In the genomic region with DNA sequence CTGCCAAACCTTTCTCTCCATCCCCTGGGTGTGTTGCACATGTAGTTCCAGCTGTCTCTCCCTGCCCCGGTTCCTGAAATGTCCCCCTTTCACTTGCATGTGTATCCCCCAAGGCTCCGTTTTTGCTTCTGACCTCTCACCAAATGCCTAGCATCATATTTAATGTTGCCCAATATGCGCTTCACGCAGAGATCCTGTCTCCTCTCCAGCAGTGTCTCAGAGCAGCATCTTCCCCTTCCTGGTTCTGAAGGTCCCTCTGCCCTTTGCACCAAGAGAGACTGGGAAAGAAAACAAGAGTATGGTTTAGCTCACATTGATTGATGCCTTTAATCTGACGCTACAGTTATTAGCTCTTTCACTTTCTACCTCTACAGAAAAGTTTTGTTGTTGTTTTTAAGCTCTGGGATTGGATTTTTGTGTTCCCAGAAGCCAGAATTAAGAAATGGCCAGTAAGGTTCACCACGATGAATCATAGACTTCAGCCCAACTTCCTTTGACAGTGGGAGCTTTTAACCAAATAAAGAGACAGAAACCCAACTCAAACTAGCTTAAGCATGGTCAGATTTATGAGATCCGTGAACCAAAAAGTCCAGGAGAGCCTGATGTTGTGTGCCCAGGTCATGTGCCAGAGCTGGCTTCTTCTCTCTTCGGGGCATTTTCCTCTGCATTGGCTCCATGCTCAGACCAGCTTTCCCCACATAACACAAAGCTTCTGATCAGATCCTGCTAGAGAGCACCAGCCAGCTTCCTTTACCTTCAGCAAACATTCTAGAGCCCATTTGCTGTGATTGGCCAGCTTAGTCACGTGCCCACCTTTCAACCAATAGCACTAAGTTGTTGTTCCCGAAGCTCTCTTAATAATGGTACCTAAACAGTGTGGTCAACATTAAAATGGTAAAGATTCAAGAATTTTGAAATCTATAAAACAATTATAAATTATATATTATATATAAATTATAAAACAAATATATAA, we compare ENCODE assay signal across 1 mouse cellular context.
TF ChIP-seq lines count a peak whose summit lies in the region.

No protein-coding gene starts in this region.

TF ChIP-seq in CH12.LX, 34 proteins besides CTCF, POLR2A, EP300 and RAD21 (continued from another document):
- TF ChIP-seq BHLHE40 (IDR thresholded peaks at IDR 0.05; ENCODE audit: low read depth, low read length) (0 out of 2 replicates have a peak, but pooled peaks have one; percentile 21), GABPA (IDR thresholded peaks at IDR 0.05; ENCODE audit: insufficient replicate concordance, low read depth, low read length) (no peak), UBTF (IDR thresholded peaks at IDR 0.05; ENCODE audit: low read depth, low read length) (no peak), POLR2AphosphoS2 (IDR thresholded peaks at IDR 0.05; ENCODE audit: low read depth, low read length) (no peak), MAX (IDR thresholded peaks at IDR 0.05; ENCODE audit: low read length) (peak; percentile 67; the same call in 1 of the 2 replicates)
